Mouse (Mus musculus) cerebellum, adult 2 months (tissue): ENCODE results near the gene Stom.

Experiments used
- CTCF ChIP-seq: fragments of 200-500 bp; IDR thresholded peaks from 2 replicates; pipeline ENCODE4 v1.5.1; 2011; ENCODE audit warnings: low read depth, mild to moderate bottlenecking, control low read depth, low read length, moderate library complexity, borderline replicate concordance; ENCODE audit not compliant: insufficient read depth
- POLR2A ChIP-seq: fragments of 200-500 bp; IDR thresholded peaks from 2 replicates; pipeline ENCODE4 v1.6.1; 2011; ENCODE audit warnings: low read length, control low read depth, borderline replicate concordance; ENCODE audit not compliant: insufficient read depth

- TF ChIP-seq CTCF (no peak), POLR2A (no peak)
Observed at GRCm38 (mm10) chr2:35266251-35266905, 70.4 kb downstream of the Stom start.
